Mouse (Mus musculus) liver, adult 2 months (tissue): ENCODE results near the gene Psmb3. TPM values are rescaled to one million over a fixed set of nuclear protein-coding genes. Genes with fewer than 3 reads are reported as not detected.
"Not testable (repeated sequence)": the region's sequence is repeated elsewhere in the genome, so short reads cannot be mapped to it uniquely, and the experiment has no call there.

Source experiments
- DNase-seq: peaks from one replicate; pipeline ENCODE4 v3.0.0-alpha.2; 2011; ENCODE audit warnings: low read depth, low spot score; ENCODE audit errors: extremely low read depth
- H3K27ac ChIP-seq: fragments of 200-500 bp; replicated peaks from 2 replicates; pipeline ENCODE4 v1.5.1; 2012; ENCODE audit warnings: low read depth, mild to moderate bottlenecking, control low read depth, inconsistent platforms, low read length; ENCODE audit not compliant: insufficient read depth
- H3K27me3 ChIP-seq: fragments of 200-500 bp; 2 replicates; pipeline ENCODE4 v1.6.1; 2012; ENCODE audit warnings: mild to moderate bottlenecking, moderate library complexity, low read length, inconsistent platforms; ENCODE audit not compliant: control insufficient read depth, insufficient read depth
- H3K36me3 ChIP-seq: fragments of 200-500 bp; 2 replicates; pipeline ENCODE4 v1.6.1; 2012; ENCODE audit warnings: low read length, inconsistent platforms; ENCODE audit not compliant: control insufficient read depth, insufficient read depth
- H3K4me1 ChIP-seq: fragments of 200-500 bp; 2 replicates; pipeline ENCODE4 v1.6.1; 2011; ENCODE audit warnings: low read length; ENCODE audit not compliant: control insufficient read depth, insufficient read depth
- H3K4me3 ChIP-seq: fragments of 200-500 bp; 2 replicates; pipeline ENCODE4 v1.5.1; 2011; ENCODE audit warnings: low read depth, mild to moderate bottlenecking, control low read depth, low read length, moderate library complexity; ENCODE audit not compliant: insufficient read depth
- H3K79me2 ChIP-seq: fragments of 200-500 bp; 2 replicates; pipeline ENCODE4 v1.6.1; 2012; ENCODE audit warnings: inconsistent platforms, mild to moderate bottlenecking, low read length, moderate library complexity; ENCODE audit not compliant: control insufficient read depth, insufficient read depth
- H3K9ac ChIP-seq: fragments of 200-500 bp; 2 replicates; pipeline ENCODE4 v1.6.1; 2012; ENCODE audit warnings: low read depth, mild to moderate bottlenecking, control low read depth, inconsistent platforms, low read length
- CTCF ChIP-seq: fragments of 200-500 bp; IDR thresholded peaks from 2 replicates; pipeline ENCODE4 v1.5.1; 2011; ENCODE audit warnings: low read depth, low read length, control low read depth
- POLR2A ChIP-seq: fragments of 200-500 bp; IDR thresholded peaks from 2 replicates; pipeline ENCODE4 v1.6.1; 2011; ENCODE audit warnings: low read length, control low read depth; ENCODE audit not compliant: insufficient read depth; ENCODE audit errors: extremely low read depth
- WGBS: fragments of 180-500 bp; shearing (Covaris S2); methylation state at CpG from one replicate; pipeline ENCODE4 v1.1.7; 2018; 5-methylcytosine and 5-hydroxymethylcytosine counted together
- polyA plus RNA-seq: library from polyadenylated mRNA; depleted of rRNA; stranded (reverse); fragments of >200 nt; gene quantifications from 2 replicates; pipeline ENCODE4 v1.2.3, GENCODE M21; 2012
- total RNA-seq: library from RNA; depleted of rRNA; stranded (reverse); fragments of >200 nt; gene quantifications from 2 replicates; pipeline ENCODE4 v1.2.3, GENCODE M21; 2014

Psmb3 gene
- total and polyA plus RNA-seq, 2 experiments: 281 to 299 TPM

GRCm38 (mm10) chr11:97701581-97702392 is 1.4 kb upstream of the Psmb3 start:
- H3K27ac ChIP-seq: no peak overlapping the region
- 50% methylated on average over 15 of the region's 15 CpGs for WGBS
- no peak for DNase-seq
- H3K4me1 ChIP-seq: peaks cover 9% of the 10 kb centered on the region
- no peak overlapping the region for H3K4me3 ChIP-seq
- no peak overlapping the region for H3K9ac ChIP-seq
- H3K27me3 ChIP-seq: no peaks in the 10 kb centered on the region
- TF ChIP-seq POLR2A (no peak), CTCF (no peak)
- H3K36me3 ChIP-seq: no peaks in the 10 kb centered on the region; the same call in 1 of the 2 replicates
- peaks cover 12% of the 10 kb centered on the region; the same call in 1 of the 2 replicates for H3K79me2 ChIP-seq

- Histone ChIP-seq H3K79me2 (peaks cover 12% of the 10 kb centered on the region; the same call in 1 of the 2 replicates), H3K4me1 (peaks cover 9% of the 10 kb centered on the region), H3K9ac (peak overlapping the region; percentile 73), H3K4me3 (peak overlapping the region; percentile 72), H3K36me3 (peaks cover 6% of the 10 kb centered on the region), H3K27me3 (no peaks in the 10 kb centered on the region), H3K27ac (peak overlapping the region; percentile 43)
- under 1% methylated on average over 24 of the region's 24 CpGs for WGBS
- peak; percentile 76 for DNase-seq
- no peak for TF ChIP-seq POLR2A
- no peak for TF ChIP-seq CTCF
Observed at GRCm38 (mm10) chr11:97702393-97702745, 830 bp upstream of the Psmb3 start.

- not testable (repeated sequence) for H3K9ac ChIP-seq, DNase-seq, H3K79me2 ChIP-seq, H3K27ac ChIP-seq, H3K27me3 ChIP-seq, H3K4me3 ChIP-seq
- Histone ChIP-seq H3K4me1 (peaks cover 11% of the 10 kb centered on the region), H3K36me3 (peaks cover 16% of the 10 kb centered on the region)
- WGBS: 78% methylated on average over 2 of the region's 2 CpGs
Observed at GRCm38 (mm10) chr11:97710067-97710466, 6.9 kb downstream of the Psmb3 start.

- 80% methylated on average over 13 of the region's 13 CpGs for whole genome bisulfite sequencing
- TF ChIP-seq POLR2A: no peak
- TF ChIP-seq CTCF: no peak
Observed at GRCm38 (mm10) chr11:97711200-97711900, 8.2 kb downstream of the Psmb3 start.

GRCm38 (mm10) chr11:97712286-97712685 is 9.1 kb downstream of the Psmb3 start:
- no peak for TF ChIP-seq CTCF
- H3K36me3 ChIP-seq: peaks cover 11% of the 10 kb centered on the region
- WGBS: 89% methylated on average over 15 of the region's 15 CpGs
- peaks cover 14% of the 10 kb centered on the region for H3K4me1 ChIP-seq
- no peaks in the 10 kb centered on the region for H3K27me3 ChIP-seq
- no peaks in the 10 kb centered on the region for H3K79me2 ChIP-seq
- H3K9ac ChIP-seq: no peak overlapping the region
- no peak overlapping the region for H3K27ac ChIP-seq
- DNase-seq: no peak
- H3K4me3 ChIP-seq: no peak overlapping the region

More at GRCm38 (mm10) chr11:97711200-97711900, 8.2 kb downstream of the Psmb3 start:
- Histone ChIP-seq H3K4me1 (peaks cover 14% of the 10 kb centered on the region), H3K27me3 (no peaks in the 10 kb centered on the region), H3K4me3 (no peak overlapping the region), H3K79me2 (no peaks in the 10 kb centered on the region), H3K27ac (no peak overlapping the region), H3K9ac (no peak overlapping the region), H3K36me3 (peaks cover 16% of the 10 kb centered on the region)
- no peak for DNase-seq

- Histone ChIP-seq H3K27me3 (no peaks in the 10 kb centered on the region), H3K27ac (peak overlapping the region; percentile 25; the same call in 1 of the 2 replicates), H3K4me1 (peaks cover 14% of the 10 kb centered on the region), H3K79me2 (no peaks in the 10 kb centered on the region), H3K4me3 (no peak overlapping the region), H3K36me3 (peaks cover 3% of the 10 kb centered on the region; the same call in 1 of the 2 replicates), H3K9ac (no peak overlapping the region)
- no peak for TF ChIP-seq POLR2A
- no peak for TF ChIP-seq CTCF
- DNase-seq: peak; percentile 97
- WGBS: 18% methylated on average over 8 of the region's 8 CpGs
Observed at GRCm38 (mm10) chr11:97713896-97714295, 10.7 kb downstream of the Psmb3 start.
